Mouse (Mus musculus) lung, adult 2 months (tissue): ENCODE measurements around the gene Mbd5.

Experiments
- CTCF ChIP-seq: fragments of 200-500 bp; IDR thresholded peaks from 2 replicates; pipeline ENCODE4 v1.5.1; 2011; ENCODE audit warnings: mild to moderate bottlenecking, low read length, control low read depth; ENCODE audit not compliant: insufficient read depth
- POLR2A ChIP-seq: fragments of 200-500 bp; IDR thresholded peaks from 2 replicates; pipeline ENCODE4 v1.6.1; 2011; ENCODE audit warnings: low read depth, mild to moderate bottlenecking, control low read depth, low read length, borderline replicate concordance; ENCODE audit errors: extremely low read depth

DNA sequence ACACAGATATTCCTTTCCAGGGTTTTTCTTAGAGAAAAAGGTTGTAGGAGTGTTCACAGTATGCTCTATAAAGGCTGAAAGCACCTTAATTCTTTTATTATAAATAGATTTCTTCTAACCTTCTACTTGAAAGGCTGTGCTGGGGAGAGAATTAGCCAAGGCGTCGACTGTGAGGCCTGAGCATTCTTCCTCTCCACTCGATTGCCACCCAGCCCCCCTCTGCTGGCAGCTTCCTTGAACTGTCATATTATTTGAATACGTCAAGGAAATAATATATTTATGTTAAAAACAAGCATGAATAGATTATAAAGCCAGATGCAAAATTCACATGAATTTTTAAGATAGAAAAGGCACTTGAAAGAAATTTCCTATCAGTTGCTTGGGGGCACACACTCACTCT is 410.4 kb downstream of the Mbd5 start:
- TF ChIP-seq POLR2A: no peak
- no peak for TF ChIP-seq CTCF
